Mouse (Mus musculus): ENCODE results near the gene Syne2. TPM values are rescaled to one million over a fixed set of nuclear protein-coding genes. Genes with fewer than 3 reads are reported as not detected.
A peak's percentile ranks its signal among the peaks of the same experiment; 100 is the strongest.

Gene Syne2
- total RNA-seq, 2 experiments from 2014 or later, result 22.2 to 28.2 TPM

DNA sequence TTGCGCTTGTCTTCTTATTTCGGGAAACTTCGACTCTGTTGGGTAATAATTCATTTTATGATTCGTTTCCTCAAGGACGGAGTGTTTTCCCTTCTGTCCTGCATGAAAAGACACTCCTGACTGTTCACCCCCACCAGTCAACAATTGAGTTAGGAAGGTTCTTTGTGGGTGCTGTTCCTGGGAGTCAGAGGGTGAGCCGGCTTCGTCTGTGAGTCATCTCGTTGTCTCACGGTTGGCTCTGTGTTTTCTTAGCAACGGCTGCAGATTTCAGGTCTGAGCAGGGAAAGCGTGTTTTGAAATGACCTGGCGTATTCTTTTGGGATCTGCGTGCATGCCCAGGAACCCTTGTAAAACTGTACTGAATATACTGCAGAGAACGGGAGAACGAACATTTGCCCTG lies 9.8 kb downstream of the Syne2 start:
- DNase-seq, result no peak

DNA sequence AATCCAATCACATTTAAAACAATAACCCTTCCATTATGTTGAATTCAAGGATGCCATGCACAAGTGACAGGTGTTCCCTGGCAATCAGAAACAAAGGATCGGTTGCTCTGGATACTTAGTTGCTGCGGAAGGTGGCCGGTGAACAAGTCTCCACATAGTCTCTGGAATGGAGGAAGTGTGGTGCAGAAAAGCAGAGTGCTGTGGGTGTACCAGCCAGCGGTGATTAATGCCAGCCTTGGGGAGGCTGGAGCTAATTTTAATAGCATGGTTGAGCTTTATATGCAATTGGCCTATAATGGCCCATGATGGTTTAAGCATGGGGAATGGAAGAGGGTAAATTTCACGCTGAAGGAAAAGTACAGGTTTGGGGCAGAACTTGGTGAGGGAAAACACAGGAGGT lies 11.7 kb downstream of the Syne2 start:
- no peak for DNase-seq

DNA sequence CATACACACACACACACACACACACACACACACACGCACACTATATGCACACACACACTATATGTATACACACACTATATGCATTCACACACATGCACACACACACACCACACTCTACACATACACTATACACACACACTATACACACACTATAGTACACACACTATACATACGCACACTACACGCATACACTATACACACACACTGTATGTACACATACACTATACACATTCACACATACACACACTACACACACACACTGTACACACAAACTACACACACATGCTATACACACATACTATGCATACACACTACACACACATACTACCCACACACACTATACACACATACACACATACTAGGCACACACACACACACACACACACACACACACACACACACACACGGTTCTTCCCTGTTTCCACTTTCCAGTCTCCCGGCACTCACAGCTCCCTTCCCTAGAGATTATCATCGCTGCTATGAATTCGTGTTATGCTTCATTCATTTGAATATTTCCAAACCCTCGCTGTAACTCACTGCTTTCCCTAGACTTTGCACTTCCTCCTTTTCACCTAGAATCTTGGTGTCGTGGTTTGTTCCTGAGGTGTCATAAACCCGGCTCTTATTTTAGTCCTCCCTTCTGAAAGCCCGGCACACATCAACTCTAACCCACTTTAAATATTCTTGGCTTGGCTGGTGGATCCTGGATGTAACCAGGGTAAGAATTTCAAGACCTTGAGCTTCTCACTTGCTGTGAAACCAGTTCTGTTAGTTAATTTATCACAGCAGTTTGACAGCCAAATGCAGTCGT lies 15.4 kb downstream of the Syne2 start:
- no peak for DNase-seq

DNA sequence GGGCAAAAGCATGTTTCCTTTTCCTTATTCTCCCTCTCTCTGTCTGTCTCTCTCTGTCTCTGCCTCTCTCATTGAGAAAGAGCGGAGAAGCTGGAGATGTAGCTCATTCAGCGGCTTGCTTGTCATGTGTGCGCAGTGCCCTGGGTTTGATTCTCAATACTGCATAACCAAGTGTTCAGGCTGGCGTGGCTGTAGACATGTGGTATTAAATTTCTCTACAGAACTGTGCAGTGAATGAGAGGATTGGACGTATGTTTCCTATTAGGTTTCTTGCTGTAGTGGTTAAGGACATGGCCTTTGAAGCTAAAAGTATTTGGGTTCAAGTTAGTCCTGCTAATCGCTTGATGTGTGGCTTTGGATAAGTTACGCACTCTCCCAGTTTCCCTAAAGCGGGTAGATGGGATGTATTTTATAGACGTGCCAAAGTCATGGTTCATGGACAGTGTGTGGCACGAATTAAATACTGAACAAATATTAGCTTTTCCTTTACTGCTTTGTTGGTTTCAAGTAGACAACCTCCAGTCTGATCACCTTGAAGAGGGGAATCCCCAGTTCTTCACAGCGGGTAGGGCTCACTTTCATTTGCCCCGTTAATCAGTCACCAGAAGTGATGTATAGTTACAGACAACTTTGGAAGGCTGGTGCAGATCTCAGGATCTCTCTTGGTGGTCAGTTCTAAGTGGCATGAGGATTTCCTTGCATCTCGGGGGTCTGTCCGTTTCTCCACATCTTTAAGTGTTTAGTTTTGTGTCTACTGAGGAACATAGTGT lies 16.2 kb downstream of the Syne2 start:
- no peak for DNase-seq

DNA sequence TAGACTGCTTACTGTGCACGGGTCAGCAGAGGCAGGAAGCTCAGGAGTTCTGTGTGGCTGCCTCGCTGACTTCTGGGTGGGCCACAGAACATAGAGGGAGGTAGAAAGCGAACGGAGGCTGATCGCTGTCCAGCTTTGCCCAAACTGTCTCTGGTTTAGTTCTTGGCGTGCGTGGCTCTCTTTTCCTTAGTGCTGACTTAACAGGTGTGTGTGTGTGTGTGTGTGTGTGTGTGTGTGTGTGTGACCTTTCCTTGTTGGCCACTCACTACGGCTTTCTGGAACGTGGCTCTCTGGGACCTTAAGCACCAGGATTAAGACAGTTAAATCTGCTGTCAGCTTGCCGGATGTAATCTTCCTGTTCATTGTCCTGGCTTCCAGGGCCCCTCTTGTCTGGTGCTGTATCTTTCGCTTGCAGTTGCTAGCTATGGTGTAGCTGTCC lies 18.6 kb downstream of the Syne2 start:
- peak; percentile 14 for DNase-seq

DNA sequence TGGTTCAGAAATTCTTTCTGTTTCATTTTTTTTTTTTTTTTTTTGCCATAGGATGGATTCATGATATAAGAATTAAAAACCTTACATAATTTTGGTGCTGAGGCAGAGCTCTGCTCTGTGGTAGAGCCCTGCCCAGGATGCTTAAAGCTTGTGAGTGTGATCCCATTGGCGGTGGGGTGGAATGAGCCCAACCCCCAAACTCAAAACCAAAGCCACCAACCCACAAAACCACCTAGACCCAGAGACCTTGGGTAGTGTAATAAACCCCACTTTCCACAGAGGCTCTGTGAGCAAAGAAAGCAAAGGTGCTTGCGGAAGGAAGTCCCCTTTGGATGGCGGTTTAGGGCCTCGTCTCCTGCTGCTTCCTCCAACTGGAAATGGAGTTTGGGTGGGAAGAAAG lies 19.5 kb downstream of the Syne2 start:
- DNase-seq, result no peak

DNA sequence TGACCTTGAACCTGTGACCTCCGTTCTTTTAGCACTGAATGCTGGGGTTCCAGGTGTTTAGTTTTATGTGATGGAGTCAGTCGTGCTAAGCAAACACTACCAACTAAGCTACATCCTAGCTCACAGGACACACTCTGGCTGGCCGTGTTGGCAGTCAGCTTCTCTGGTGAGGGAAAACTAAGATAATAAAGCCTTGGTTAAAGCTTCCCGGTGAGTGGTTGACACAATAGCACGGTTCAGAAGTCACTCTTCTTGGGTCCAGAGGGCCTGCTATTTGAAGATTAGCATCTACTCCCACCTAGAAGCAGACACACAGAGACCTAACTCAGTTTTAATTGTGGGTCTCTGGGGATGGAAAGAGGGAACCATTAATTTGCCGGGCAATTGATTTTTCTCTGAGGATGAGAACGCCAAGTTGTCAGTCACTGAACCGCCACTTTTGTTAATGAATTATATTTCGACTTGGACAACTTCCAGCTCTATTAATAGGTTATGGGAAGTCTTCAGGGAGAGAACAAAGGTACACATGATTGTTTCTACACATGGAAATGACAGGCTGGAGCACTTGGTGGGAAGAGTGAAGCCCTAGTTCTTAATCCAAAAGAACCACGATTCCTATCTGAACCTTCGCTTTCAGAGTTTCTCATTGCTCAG lies 21.3 kb downstream of the Syne2 start:
- DNase-seq, result no peak

DNA sequence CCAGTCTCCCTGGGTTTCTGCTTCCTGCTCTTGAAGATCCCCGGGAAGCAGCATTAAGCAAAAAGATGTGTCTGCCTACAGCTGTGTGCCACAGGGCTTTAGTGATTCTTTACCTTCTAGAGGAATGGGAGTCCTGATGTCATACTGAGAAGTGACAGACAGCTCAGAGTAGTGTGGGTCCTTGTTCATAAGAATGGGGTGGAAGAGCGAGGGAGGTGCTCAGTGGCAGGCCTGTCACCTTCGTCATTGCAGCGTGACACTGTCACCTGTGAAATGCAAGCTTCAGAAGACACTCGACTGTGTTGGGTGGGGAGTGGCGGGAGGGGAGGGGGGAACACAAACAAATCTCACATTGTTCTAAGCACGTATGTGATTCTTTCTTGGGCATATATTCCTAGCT lies 23.2 kb downstream of the Syne2 start:
- DNase-seq, result no peak

DNA sequence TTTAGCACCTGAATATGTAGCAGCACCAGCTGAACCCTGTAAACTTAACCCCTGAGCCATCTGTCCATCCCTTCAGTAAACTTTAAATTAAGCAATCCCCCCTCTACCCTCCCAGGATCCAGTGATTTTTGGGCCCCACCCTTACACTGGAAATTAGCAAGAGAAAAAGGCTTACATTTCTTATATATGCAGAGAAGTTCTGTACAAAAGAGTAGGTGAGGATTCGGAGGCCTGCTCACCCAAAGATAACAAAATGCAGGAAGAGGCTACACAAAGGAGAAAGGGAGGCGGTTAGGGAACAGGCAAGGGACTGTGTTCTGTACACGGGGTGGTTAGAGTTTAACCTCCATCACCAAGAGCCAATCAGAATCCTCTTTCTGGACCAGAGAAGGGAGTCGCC lies 26.4 kb downstream of the Syne2 start:
- no peak for DNase-seq

DNA sequence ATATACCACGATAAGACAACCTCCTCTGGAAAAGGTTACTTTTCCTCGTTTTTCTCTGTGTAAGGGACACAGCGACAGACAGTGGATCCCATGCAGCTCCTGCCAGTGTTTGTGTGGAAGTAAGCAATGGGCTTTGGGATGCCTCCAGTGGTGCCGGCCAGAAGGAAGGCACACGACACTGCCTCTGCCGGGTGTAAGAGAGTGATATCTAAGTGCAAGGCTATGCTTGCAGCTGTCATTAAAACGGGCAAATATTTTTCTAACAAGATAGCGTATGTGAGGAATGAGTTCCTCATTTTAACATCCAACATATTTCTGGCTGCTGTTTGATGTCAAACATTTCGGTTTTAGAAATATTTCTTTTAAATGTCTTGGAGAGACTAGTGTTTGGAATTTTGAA lies 27.1 kb downstream of the Syne2 start:
- no peak for DNase-seq

DNA sequence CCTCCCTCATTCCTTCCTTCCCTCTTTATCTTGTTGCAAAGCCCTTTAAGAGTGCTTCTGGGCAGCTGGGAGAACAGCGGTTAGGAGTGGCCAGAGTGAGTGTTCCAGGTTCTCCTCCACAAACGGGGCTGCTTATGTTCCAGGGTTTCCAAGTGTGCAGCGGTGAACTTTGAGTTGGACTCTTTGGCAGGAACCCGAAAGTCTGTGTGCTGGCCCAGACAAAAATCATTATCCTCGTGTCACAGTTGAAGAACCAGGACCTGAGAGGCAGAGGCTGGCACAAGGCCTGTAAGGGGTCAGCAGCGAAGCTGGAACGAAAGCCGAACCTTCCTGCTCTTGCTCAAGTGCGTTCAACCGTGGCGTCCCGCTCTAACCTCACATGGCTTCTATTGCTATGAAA lies 28.6 kb downstream of the Syne2 start:
- no peak for DNase-seq

DNA sequence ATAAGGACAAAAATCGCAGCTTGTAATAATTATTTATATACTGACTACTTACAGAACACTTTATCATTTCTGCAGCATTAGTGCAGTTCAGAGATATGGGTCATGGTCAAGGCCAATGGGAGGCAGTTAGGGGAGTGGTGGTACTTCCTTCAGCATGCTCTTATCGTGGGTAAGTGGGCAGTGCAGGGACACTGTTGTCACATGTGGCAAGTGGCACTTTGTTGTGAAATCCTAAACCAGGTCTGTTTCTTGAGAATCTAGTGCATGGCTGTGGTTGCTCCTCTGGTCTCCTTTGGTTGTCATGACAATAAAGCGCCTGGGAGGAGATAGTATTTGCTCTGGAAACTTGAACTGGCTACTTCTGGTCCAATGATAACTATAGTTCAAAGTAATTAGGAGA lies 32.3 kb downstream of the Syne2 start:
- DNase-seq, result no peak

DNA sequence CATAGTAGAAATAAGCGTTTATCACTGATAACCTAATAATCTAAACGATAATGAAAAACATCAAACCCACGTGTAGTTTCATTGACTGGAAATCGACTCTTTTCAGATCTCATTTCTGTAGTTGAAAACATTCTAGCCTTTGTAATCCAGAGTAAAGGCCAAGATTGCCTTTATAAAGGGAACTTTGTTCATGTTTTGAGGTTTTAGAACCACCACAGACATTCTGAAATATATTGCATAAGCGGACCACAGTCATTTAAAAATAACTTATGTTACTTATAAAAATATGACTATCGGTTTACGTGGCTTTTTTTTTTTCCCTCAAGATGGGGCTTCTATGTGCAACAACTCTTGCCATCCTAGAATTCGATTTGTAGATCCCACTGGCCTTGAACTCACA lies 33.5 kb downstream of the Syne2 start:
- no peak for DNase-seq

DNA sequence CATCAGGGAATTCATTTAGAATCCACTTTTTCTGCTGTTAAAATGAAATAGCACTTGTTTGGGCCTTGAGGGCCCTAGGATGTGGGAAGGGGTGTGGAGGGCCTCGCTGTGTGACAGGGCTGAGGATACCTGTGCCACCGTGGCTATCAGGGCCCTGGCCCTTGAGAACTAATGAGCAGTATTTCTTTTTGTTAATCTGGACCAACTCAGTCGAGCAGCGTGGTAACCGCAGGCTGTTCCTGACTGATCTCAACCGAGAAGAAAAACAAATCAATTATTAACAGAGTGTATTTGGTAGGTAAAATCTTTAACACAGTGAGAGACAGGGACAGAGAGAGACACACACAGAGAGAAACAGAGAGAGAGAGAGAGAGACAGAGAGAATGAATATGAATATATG lies 34.5 kb downstream of the Syne2 start:
- no peak for DNase-seq

DNA sequence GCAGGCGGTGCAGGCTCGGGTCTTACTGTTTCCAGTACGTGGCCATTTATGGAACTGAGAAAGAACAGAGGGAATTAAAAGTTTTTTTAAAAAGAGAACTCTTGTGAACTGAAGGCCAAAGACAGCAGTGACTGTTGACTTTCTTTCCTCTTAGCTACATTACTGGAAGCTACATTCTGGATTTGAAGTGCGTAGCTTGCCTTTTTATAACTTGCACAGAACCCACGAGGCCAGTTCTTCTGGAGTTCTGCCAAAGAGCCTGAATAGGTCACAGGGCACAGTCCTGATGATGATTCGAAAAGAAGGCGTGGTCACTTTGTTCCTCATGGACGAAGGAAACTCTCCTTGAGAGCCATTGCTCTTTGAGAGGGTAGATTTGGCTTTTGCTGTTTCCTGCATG lies 35.6 kb downstream of the Syne2 start:
- no peak for DNase-seq

DNA sequence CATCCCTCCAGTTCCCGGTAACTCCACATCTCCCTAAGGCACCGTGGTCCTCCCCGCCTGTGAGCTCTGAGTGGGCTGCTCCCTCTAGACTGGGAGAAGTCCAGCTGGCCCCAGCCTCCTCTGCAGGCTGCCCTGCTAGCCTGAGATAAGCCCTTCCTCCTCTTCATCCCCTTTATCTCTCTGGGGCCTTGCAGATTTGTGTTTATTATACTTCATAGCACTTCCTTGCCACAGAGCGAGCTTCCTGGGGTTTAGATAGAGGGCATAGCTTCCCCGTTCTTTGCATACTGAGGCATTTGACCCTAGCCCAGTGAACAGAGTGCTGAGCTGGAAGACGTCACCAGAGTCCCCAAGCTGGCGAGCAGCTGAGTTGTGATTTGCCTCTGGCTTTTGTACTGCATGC lies 37.1 kb downstream of the Syne2 start:
- DNase-seq, result no peak

DNA sequence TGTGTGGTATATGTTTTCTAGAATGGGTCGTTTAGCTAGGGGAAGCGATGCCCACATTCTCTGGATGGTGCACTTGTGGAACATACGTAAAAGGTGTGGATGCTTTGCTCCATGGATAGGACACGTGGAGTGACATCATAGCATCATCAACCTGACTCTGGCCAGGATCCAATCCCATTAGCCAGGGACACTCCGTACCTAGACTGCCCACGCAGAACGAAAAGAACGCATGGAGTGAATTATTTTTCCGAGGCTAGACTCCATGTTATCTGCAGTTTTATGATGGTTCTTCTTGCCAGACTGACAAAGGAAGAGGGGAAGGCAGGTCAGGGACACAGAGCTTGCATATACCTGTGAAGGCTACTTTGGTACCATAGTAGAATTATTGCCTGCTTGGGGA lies 37.7 kb downstream of the Syne2 start:
- DNase-seq, result no peak

DNA sequence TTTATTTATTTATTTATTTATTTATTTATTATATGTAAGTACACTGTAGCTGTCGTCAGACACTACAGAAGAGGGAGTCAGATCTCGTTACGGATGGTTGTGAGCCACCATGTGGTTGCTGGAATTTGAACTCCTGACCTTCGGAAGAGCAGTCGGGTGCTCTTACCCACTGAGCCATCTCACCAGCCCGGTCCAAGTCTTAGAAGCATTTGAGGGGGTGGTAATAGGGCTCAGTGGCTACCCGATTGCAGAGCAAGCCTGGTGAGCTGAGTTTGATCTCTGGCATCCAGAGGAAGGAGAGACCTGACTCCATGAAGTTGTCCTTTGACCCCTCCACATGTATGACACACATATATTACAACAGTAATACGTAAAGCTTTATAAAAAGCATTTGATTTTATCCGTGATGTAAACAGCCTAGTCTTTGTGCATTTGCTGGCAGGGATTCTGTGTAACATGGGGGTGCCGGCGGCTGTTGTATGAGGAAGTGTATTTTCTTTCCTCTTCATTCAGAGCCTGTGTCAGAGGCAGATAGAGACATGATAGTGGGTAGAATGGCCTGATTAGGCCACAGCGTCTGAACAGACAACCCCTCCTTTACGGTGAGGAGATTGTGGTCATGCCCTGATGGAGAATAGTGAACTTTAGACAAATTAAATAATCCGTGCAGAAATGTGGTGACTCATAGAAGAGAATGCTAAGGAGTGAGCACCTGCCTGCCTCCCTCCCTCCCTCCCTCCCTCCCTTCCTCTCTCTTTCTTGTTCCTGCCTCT lies 38.3 kb downstream of the Syne2 start:
- DNase-seq, result no peak

DNA sequence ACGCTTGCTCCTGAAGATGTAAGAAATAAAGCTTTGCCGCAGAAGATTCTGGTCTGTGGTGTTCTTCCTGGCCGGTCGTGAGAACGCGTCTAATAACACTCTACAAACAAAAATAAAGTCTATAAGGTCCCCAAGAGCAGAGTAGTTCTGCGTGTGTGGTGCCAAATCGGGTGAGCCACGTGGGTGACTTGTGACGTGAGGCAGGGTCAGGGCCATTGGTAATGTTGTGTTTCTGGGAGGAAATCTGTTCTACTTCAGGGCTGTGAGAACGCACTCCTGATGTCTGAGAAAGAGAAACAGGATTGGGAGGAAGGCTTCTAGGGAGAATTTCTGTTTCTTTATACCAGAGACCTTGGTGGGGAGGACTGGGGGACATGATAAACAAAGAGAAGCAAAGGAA lies 42.0 kb downstream of the Syne2 start:
- no peak for DNase-seq

DNA sequence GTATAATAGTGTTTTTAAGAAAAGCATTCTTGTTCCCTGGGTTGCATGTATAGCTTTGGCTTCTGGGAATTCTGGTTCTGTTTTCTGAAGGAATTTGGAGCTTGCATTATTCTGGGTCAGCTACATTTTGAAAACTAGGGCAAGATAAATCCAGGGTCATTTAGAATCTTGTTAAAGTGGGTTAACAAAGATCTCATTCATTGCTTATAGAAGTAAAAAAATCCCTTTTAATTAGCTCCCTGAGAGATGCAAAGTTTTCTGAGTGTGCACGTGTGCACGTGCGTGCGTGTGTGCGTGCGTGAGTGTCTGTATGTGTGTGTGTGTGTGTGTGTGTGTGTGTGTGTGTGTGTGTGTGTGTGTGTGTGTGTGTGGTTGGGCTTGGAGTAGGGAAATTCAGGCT lies 42.9 kb downstream of the Syne2 start:
- DNase-seq, result no peak

DNA sequence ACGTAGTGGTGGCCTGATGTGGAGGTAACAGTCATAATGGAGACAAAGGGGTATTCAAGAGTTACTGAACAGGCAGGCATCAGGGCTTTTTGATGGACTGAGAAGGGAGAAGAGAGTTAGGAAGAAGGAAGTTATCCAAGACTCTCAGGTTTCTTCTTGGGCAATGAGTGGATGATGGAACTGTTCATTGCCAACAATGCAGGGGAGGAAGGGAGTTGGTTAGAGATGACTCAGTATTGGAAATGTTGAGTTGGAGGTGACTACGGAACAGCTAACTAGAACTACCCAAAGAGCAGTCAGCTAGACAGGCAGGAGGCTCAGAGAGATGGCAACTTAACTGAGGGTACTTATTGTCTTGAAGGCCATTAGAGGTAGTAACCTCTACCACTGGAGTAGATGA lies 47.2 kb downstream of the Syne2 start:
- no peak for DNase-seq
